Mouse (Mus musculus): Measurements from ENCODE around the gene Catsper2.
A peak's percentile ranks its signal among the peaks of the same experiment; 100 is the strongest.

Catsper2 gene

GRCm38 (mm10) chr2:121413387-121414042, at the start of gene Catsper2, which contains the start of gene Pdia3:
Catsper2 (minus strand) TSS chr2:121413792.
Pdia3 (plus strand) TSS chr2:121413775.
- DNase-seq (ENCODE audit: low spot score), result peak; percentile 95

GRCm38 (mm10) chr2:121460071-121460470, 46.5 kb upstream of the Catsper2 start:
- no peak for DNase-seq (ENCODE audit: low spot score)

GRCm38 (mm10) chr2:121456692-121457642, 43.4 kb upstream of the Catsper2 start, which contains the start of gene Serinc4:
Serinc4 (minus strand) TSS chr2:121456781.
- DNase-seq (ENCODE audit: low spot score), result peak; percentile 86

- DNase-seq (ENCODE audit: low spot score), result no peak
Observed at GRCm38 (mm10) chr2:121455534-121455933, 41.9 kb upstream of the Catsper2 start.

- DNase-seq (ENCODE audit: low spot score), result no peak
Observed at GRCm38 (mm10) chr2:121453917-121454316, 40.3 kb upstream of the Catsper2 start.

- no peak for DNase-seq (ENCODE audit: low spot score)
Observed at GRCm38 (mm10) chr2:121452990-121453389, 39.4 kb upstream of the Catsper2 start, which contains the start of gene Hypk. Hypk (plus strand) TSS chr2:121453290.

GRCm38 (mm10) chr2:121452361-121452760, 38.8 kb upstream of the Catsper2 start:
- no peak for DNase-seq (ENCODE audit: low spot score)

GRCm38 (mm10) chr2:121450093-121450492, 36.5 kb upstream of the Catsper2 start:
- no peak for DNase-seq (ENCODE audit: low spot score)

GRCm38 (mm10) chr2:121449545-121450011, 36.0 kb upstream of the Catsper2 start:
- DNase-seq (ENCODE audit: low spot score), result no peak

GRCm38 (mm10) chr2:121448739-121449535, 35.3 kb upstream of the Catsper2 start, which contains the start of gene Serf2:
Serf2 (plus strand) TSS chr2:121449195.
- peak; percentile 100 for DNase-seq (ENCODE audit: low spot score)

- peak; percentile 65 for DNase-seq (ENCODE audit: low spot score)
Observed at GRCm38 (mm10) chr2:121448136-121448535, 34.5 kb upstream of the Catsper2 start.

GRCm38 (mm10) chr2:121447006-121447405, 33.4 kb upstream of the Catsper2 start:
- DNase-seq (ENCODE audit: low spot score), result no peak

- no peak for DNase-seq (ENCODE audit: low spot score)
Observed at GRCm38 (mm10) chr2:121446506-121446905, 32.9 kb upstream of the Catsper2 start.

- no peak for DNase-seq (ENCODE audit: low spot score)
Observed at GRCm38 (mm10) chr2:121445117-121445516, 31.5 kb upstream of the Catsper2 start.

GRCm38 (mm10) chr2:121444178-121444577, 30.6 kb upstream of the Catsper2 start, which contains the start of gene Ell3:
Ell3 (minus strand) TSS chr2:121444278.
- no peak for DNase-seq (ENCODE audit: low spot score)

- peak; percentile 52 for DNase-seq (ENCODE audit: low spot score)
Observed at GRCm38 (mm10) chr2:121443068-121443349, 29.4 kb upstream of the Catsper2 start.

GRCm38 (mm10) chr2:121442259-121443067, 28.9 kb upstream of the Catsper2 start:
- peak; percentile 79 for DNase-seq (ENCODE audit: low spot score)

GRCm38 (mm10) chr2:121441800-121442199, 28.2 kb upstream of the Catsper2 start:
- no peak for DNase-seq (ENCODE audit: low spot score)

- DNase-seq (ENCODE audit: low spot score), result no peak
Observed at GRCm38 (mm10) chr2:121440834-121441605, 27.4 kb upstream of the Catsper2 start.

- no peak for DNase-seq (ENCODE audit: low spot score)
Observed at GRCm38 (mm10) chr2:121439746-121440145, 26.2 kb upstream of the Catsper2 start.
